Mouse (Mus musculus): ENCODE results near the gene Aldh3b3. TPM values are rescaled to one million over a fixed set of nuclear protein-coding genes. Genes with fewer than 3 reads are reported as not detected.

Gene Aldh3b3
- total and polyA plus RNA-seq, 2 experiments from 2014 or later: not detected

DNA sequence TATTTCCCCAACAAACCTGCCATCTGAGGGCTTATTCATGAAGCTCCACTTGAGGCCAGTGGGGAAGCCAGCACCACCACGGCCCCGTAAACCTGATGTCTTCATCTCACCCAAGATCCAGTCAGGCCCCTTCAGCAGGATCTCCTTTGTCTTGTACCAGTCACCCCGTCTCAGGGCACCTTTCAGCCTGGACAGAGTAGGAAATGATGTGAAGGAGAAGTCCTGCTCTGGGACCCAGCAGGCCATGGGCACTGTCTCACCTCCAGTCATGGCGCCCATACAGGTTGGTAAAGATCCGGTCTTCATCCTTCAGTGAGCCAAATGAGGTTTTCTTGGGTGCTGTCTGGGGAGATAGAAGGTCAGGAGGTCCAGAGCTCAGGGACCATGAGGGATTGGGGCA, 52.6 kb downstream of the Aldh3b3 start:
- 94% methylated on average over 5 of the region's 5 CpGs for WGBS
- Histone ChIP-seq H3K4me2 (ENCODE audit: low read depth, low read length, poor library complexity, severe bottlenecking) (no peak overlapping the region), H3K27me3 (ENCODE audit: insufficient read depth, low read length) (no peaks in the 10 kb centered on the region), H3K36me3 (ENCODE audit: insufficient read depth, low read length) (peaks cover 37% of the 10 kb centered on the region), H3K4me3 (ENCODE audit: low read depth, low read length) (no peak overlapping the region), H3K27ac (ENCODE audit: low read depth, low read length) (no peak overlapping the region), H3K9ac (replicated peaks; ENCODE audit: low read length, poor library complexity, severe bottlenecking) (no peak overlapping the region), H3K4me1 (ENCODE audit: insufficient read depth, low read length) (peaks cover 5% of the 10 kb centered on the region; the same call in 1 of the 2 replicates), H3K9me3 (ENCODE audit: low read length) (no peaks in the 10 kb centered on the region)
- ATAC-seq (ENCODE audit: low FRiP score): no peak
- no peak for DNase-seq (ENCODE audit: low spot score)
- no peak for TF ChIP-seq CTCF (IDR thresholded peaks at IDR 0.05)

DNA sequence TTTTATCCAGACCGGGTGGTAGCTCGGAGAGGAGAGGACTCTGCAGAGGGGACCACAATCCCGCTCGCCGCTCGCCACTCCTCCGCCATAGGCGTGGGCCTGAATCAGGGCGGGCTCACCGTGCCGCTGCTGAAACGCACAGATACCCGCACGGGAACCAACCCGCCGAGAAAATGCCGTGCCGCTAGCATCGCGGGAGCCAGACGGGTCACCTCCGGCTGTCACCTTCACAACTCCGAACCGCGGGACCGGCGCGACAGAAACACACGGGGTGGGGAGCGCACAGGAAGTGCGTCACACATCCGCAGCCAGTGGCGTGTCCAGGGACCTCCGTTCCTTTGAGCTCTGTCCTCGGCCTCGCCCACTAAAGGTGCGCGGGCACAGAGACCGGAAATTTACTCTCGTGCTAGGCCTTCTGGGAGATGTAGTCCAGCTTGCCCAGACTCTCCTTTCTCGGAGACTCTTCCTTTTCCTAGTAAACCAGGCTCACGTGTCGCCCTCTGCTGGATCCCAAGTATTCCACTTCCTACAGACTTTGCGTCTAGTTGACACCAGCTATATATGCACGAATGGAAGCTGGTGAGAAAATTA, 54.1 kb downstream of the Aldh3b3 start, which contains the start of gene Ndufv1:
Gene Ndufv1, minus strand, starts transcription at position 375 of the 591 bp plus-strand sequence.
- ATAC-seq (ENCODE audit: low FRiP score) (peak; percentile 99), DNase-seq (ENCODE audit: low spot score) (peak; percentile 99)
- peaks cover 5% of the 10 kb centered on the region; the same call in 1 of the 2 replicates for H3K4me1 ChIP-seq (ENCODE audit: insufficient read depth, low read length)
- peak; percentile 92 for TF ChIP-seq CTCF (IDR thresholded peaks at IDR 0.05)
- H3K27me3 ChIP-seq (ENCODE audit: insufficient read depth, low read length): no peaks in the 10 kb centered on the region
- H3K9ac ChIP-seq (replicated peaks; ENCODE audit: low read length, poor library complexity, severe bottlenecking): peak within 1 kb of the TSS; percentile 79
- 0% methylated on average over 45 of the region's 45 CpGs for WGBS
- peaks cover 24% of the 10 kb centered on the region for H3K36me3 ChIP-seq (ENCODE audit: insufficient read depth, low read length)
- H3K4me3 ChIP-seq (ENCODE audit: low read depth, low read length): peak within 1 kb of the TSS; percentile 81
- H3K4me2 ChIP-seq (ENCODE audit: low read depth, low read length, poor library complexity, severe bottlenecking): peak within 1 kb of the TSS; percentile 61
- peak within 1 kb of the TSS; percentile 77 for H3K27ac ChIP-seq (ENCODE audit: low read depth, low read length)
- H3K9me3 ChIP-seq (ENCODE audit: low read length): no peaks in the 10 kb centered on the region

DNA sequence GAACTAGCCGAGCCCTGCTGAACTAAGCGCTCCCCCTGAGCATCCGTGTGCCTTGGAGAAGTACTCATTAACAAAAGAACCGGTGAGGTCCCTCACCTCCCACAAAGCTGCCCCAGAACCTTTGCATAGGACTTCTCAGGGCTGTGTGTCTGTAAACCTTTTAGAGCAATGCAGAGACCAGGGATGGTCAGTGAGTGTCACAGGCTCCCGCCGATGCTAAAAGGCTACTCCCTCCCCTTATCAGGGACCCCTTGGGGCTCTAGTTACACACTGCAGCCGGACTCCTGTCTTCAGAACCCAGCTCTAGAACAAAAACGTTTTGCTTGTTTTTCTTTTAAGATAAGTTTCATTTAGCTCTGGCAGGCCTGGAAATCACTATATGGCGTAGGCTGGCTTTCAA, 54.6 kb downstream of the Aldh3b3 start:
- WGBS: 26% methylated on average over 9 of the region's 9 CpGs
- no peak for ATAC-seq (ENCODE audit: low FRiP score)
- no peak overlapping the region for H3K9ac ChIP-seq (replicated peaks; ENCODE audit: low read length, poor library complexity, severe bottlenecking)

DNA sequence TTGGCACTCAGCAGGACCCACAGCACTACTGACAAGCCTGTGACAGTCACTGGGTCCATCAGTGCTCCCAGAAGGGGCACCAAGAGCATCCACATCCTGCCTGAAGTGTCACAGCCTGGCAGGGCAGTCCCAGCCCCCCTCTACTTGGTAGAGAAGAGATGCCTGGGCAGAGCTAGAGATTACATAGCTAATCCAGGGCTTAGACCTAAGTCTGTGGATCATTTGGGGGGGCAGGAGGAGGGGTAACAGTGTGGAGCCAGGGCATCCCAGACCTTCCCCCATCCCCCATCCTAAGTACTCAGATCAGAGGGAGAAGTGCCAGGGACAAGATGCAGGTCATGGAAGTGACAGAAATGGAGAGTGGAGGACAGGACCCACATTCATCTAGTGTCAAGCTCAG, 56.4 kb downstream of the Aldh3b3 start:
- DNase-seq (ENCODE audit: low spot score) (no peak), ATAC-seq (ENCODE audit: low FRiP score) (no peak)
- Histone ChIP-seq H3K27ac (ENCODE audit: low read depth, low read length) (no peak overlapping the region), H3K9me3 (ENCODE audit: low read length) (no peaks in the 10 kb centered on the region), H3K4me2 (ENCODE audit: low read depth, low read length, poor library complexity, severe bottlenecking) (no peak overlapping the region), H3K4me1 (ENCODE audit: insufficient read depth, low read length) (peaks cover 5% of the 10 kb centered on the region; the same call in 1 of the 2 replicates), H3K27me3 (ENCODE audit: insufficient read depth, low read length) (no peaks in the 10 kb centered on the region), H3K36me3 (ENCODE audit: insufficient read depth, low read length) (peaks cover 2% of the 10 kb centered on the region; the same call in 1 of the 2 replicates), H3K4me3 (ENCODE audit: low read depth, low read length) (no peak overlapping the region), H3K9ac (replicated peaks; ENCODE audit: low read length, poor library complexity, severe bottlenecking) (no peak overlapping the region; the same call in 1 of the 2 replicates)
- TF ChIP-seq CTCF (IDR thresholded peaks at IDR 0.05): no peak

More for the DNA sequence above, 54.6 kb downstream of the Aldh3b3 start:
- peaks cover 18% of the 10 kb centered on the region for H3K36me3 ChIP-seq (ENCODE audit: insufficient read depth, low read length)
- no peaks in the 10 kb centered on the region for H3K27me3 ChIP-seq (ENCODE audit: insufficient read depth, low read length)
- no peaks in the 10 kb centered on the region for H3K9me3 ChIP-seq (ENCODE audit: low read length)
- TF ChIP-seq CTCF (IDR thresholded peaks at IDR 0.05): no peak
- H3K4me2 ChIP-seq (ENCODE audit: low read depth, low read length, poor library complexity, severe bottlenecking): peak overlapping the region; percentile 56
- no peak overlapping the region for H3K27ac ChIP-seq (ENCODE audit: low read depth, low read length)
- peak overlapping the region; percentile 81 for H3K4me3 ChIP-seq (ENCODE audit: low read depth, low read length)
- no peak for DNase-seq (ENCODE audit: low spot score)
- peaks cover 5% of the 10 kb centered on the region; the same call in 1 of the 2 replicates for H3K4me1 ChIP-seq (ENCODE audit: insufficient read depth, low read length)

DNA sequence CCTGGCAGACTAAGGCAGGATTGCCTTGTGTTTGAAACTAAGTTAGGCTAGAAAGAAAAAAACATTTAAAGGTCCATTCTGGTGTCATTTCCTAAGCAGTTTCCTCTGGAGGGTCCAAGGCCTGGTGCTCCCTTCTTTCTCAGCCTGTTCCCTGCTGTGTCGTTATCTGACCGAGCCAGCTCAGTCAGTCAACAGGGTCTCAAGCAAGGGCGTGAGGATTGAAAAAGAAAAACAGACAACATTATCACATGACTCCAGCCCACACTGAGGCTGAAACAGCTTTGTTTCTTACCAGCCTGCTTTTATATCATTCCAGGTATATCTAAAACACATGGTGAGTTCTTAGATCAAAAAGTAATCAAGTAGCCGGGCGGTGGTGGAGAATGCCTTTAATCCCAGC, 57.2 kb downstream of the Aldh3b3 start:
- Histone ChIP-seq H3K4me2 (ENCODE audit: low read depth, low read length, poor library complexity, severe bottlenecking) (no peak overlapping the region), H3K27me3 (ENCODE audit: insufficient read depth, low read length) (no peaks in the 10 kb centered on the region), H3K4me1 (ENCODE audit: insufficient read depth, low read length) (peaks cover 5% of the 10 kb centered on the region; the same call in 1 of the 2 replicates), H3K9ac (replicated peaks; ENCODE audit: low read length, poor library complexity, severe bottlenecking) (no peak overlapping the region), H3K4me3 (ENCODE audit: low read depth, low read length) (no peak overlapping the region), H3K9me3 (ENCODE audit: low read length) (no peaks in the 10 kb centered on the region), H3K27ac (ENCODE audit: low read depth, low read length) (no peak overlapping the region), H3K36me3 (ENCODE audit: insufficient read depth, low read length) (no peaks in the 10 kb centered on the region)
- ATAC-seq (ENCODE audit: low FRiP score): no peak
- 67% methylated on average over 5 of the region's 5 CpGs for WGBS
- no peak for DNase-seq (ENCODE audit: low spot score)
- TF ChIP-seq CTCF (IDR thresholded peaks at IDR 0.05): no peak

DNA sequence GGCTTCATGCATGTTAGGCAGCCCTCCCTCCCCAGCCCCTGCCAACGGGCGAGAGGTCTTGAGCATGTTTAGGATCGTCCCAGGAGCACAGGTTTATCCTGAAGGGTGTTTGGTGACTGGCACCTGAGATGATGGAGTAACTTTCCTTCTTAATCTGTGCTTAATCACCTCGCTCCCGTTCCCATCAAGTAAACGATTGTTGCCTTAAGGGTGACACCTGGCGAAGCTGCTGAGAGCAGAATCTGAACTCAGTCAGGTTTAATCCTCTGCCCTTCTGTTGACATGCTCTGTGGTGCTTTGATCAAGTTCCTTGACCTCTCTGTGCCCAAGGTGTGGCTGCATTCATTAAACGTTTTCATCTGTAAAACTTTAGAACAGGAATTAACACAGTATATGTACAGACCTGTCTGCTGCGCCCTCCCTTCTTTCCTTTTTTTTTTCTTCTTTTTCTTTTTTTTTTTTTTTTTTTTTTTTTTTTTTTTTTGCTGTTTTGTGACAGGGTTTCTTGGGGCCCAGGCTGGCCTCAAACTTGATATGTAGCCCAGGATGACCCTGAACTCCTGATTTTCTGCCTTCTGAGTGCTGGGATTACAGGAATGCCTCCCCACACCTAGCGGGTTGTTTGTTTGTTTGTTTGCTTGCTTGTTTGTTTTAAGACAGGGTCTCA, 59.6 kb downstream of the Aldh3b3 start:
- no peak for TF ChIP-seq CTCF (IDR thresholded peaks at IDR 0.05)
- Histone ChIP-seq H3K9ac (replicated peaks; ENCODE audit: low read length, poor library complexity, severe bottlenecking) (no peak overlapping the region), H3K9me3 (ENCODE audit: low read length) (no peaks in the 10 kb centered on the region), H3K4me3 (ENCODE audit: low read depth, low read length) (no peak overlapping the region), H3K4me1 (ENCODE audit: insufficient read depth, low read length) (no peaks in the 10 kb centered on the region), H3K4me2 (ENCODE audit: low read depth, low read length, poor library complexity, severe bottlenecking) (no peak overlapping the region), H3K36me3 (ENCODE audit: insufficient read depth, low read length) (no peaks in the 10 kb centered on the region), H3K27ac (ENCODE audit: low read depth, low read length) (no peak overlapping the region), H3K27me3 (ENCODE audit: insufficient read depth, low read length) (no peaks in the 10 kb centered on the region)
- ATAC-seq (ENCODE audit: low FRiP score) (no peak), DNase-seq (ENCODE audit: low spot score) (no peak)
- 67% methylated on average over 10 of the region's 10 CpGs for WGBS
